Mouse (Mus musculus): ENCODE data around the gene Iqce.
A peak's percentile ranks its signal among the peaks of the same experiment; 100 is the strongest.

Gene Iqce

DNA sequence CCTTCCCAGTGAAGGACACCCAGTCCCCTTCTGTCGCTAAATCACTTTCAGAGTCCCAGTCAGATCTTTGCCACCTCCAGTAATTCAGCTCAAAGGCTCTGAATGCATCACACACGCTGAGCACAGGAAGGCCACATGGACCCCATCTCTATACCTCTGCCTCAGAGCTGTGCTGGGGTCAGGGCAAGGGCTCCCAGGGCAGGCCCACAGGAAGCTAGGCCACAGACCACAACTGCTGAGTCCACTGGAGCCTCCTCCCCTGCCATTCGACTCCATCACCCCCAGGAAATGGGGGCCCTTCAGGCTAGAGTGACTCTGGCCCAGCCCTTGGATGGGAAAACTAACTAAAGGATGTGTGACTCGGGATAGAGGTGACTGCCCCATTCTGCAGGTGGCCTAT is 78.4 kb downstream of the Iqce start:
- TF ChIP-seq POU5F1 (IDR thresholded peaks at IDR 0.05; ENCODE audit: borderline replicate concordance, low read length) (no peak), NANOG (IDR thresholded peaks at IDR 0.05; ENCODE audit: borderline replicate concordance, low read length) (no peak), CTCF (conservative IDR thresholded peaks at IDR 0.05; ENCODE audit: low read length) (no peak)
- Histone ChIP-seq H3K36me3 (ENCODE audit: insufficient read depth, low read length) (peaks cover 36% of the 10 kb centered on the region), H3K4me1 (replicated peaks; ENCODE audit: low read depth, low read length) (peaks cover 13% of the 10 kb centered on the region)

GRCm38 (mm10) chr5:140622978-140623670 is 79.1 kb downstream of the Iqce start:
- Histone ChIP-seq H3K4me1 (replicated peaks; ENCODE audit: low read depth, low read length) (peaks cover 13% of the 10 kb centered on the region), H3K9me3 (ENCODE audit: low read length) (no peaks in the 10 kb centered on the region), H3K27me3 (ENCODE audit: insufficient read depth, low read length) (no peaks in the 10 kb centered on the region), H3K36me3 (ENCODE audit: insufficient read depth, low read length) (peaks cover 32% of the 10 kb centered on the region), H3K4me3 (replicated peaks; ENCODE audit: low read length) (no peak overlapping the region)
- TF ChIP-seq NANOG (IDR thresholded peaks at IDR 0.05; ENCODE audit: borderline replicate concordance, low read length) (no peak), CTCF (conservative IDR thresholded peaks at IDR 0.05; ENCODE audit: low read length) (no peak), POU5F1 (IDR thresholded peaks at IDR 0.05; ENCODE audit: borderline replicate concordance, low read length) (no peak)

More for the DNA sequence above, 78.4 kb downstream of the Iqce start:
- H3K4me3 ChIP-seq (replicated peaks; ENCODE audit: low read length) = no peak overlapping the region
- H3K9me3 ChIP-seq (ENCODE audit: low read length) = no peaks in the 10 kb centered on the region
- H3K27me3 ChIP-seq (ENCODE audit: insufficient read depth, low read length) = no peaks in the 10 kb centered on the region

- peaks cover 16% of the 10 kb centered on the region for H3K36me3 ChIP-seq (ENCODE audit: insufficient read depth, low read length)
- no peak overlapping the region for H3K4me3 ChIP-seq (replicated peaks; ENCODE audit: low read length)
- no peak for TF ChIP-seq POU5F1 (IDR thresholded peaks at IDR 0.05; ENCODE audit: borderline replicate concordance, low read length)
- TF ChIP-seq NANOG (IDR thresholded peaks at IDR 0.05; ENCODE audit: borderline replicate concordance, low read length) = no peak
- no peak for TF ChIP-seq CTCF (conservative IDR thresholded peaks at IDR 0.05; ENCODE audit: low read length)
- H3K27me3 ChIP-seq (ENCODE audit: insufficient read depth, low read length) = no peaks in the 10 kb centered on the region
- H3K9me3 ChIP-seq (ENCODE audit: low read length) = no peaks in the 10 kb centered on the region
- H3K4me1 ChIP-seq (replicated peaks; ENCODE audit: low read depth, low read length) = peaks cover 27% of the 10 kb centered on the region
These were observed 80.7 kb downstream of the Iqce start for GRCm38 (mm10) chr5:140621517-140621916.

GRCm38 (mm10) chr5:140621092-140621491 is 81.1 kb downstream of the Iqce start:
- Histone ChIP-seq H3K36me3 (ENCODE audit: insufficient read depth, low read length) (peaks cover 12% of the 10 kb centered on the region), H3K9me3 (ENCODE audit: low read length) (no peaks in the 10 kb centered on the region), H3K27me3 (ENCODE audit: insufficient read depth, low read length) (no peaks in the 10 kb centered on the region), H3K4me1 (replicated peaks; ENCODE audit: low read depth, low read length) (peaks cover 31% of the 10 kb centered on the region), H3K4me3 (replicated peaks; ENCODE audit: low read length) (no peak overlapping the region)
- TF ChIP-seq NANOG (IDR thresholded peaks at IDR 0.05; ENCODE audit: borderline replicate concordance, low read length) (no peak), CTCF (conservative IDR thresholded peaks at IDR 0.05; ENCODE audit: low read length) (no peak), POU5F1 (IDR thresholded peaks at IDR 0.05; ENCODE audit: borderline replicate concordance, low read length) (no peak)

- Histone ChIP-seq H3K4me1 (replicated peaks; ENCODE audit: low read depth, low read length) (peaks cover 33% of the 10 kb centered on the region), H3K36me3 (ENCODE audit: insufficient read depth, low read length) (peaks cover 12% of the 10 kb centered on the region), H3K27me3 (ENCODE audit: insufficient read depth, low read length) (no peaks in the 10 kb centered on the region), H3K4me3 (replicated peaks; ENCODE audit: low read length) (no peak overlapping the region), H3K9me3 (ENCODE audit: low read length) (no peaks in the 10 kb centered on the region)
- TF ChIP-seq POU5F1 (IDR thresholded peaks at IDR 0.05; ENCODE audit: borderline replicate concordance, low read length) (no peak), NANOG (IDR thresholded peaks at IDR 0.05; ENCODE audit: borderline replicate concordance, low read length) (no peak)
These were observed 82.1 kb downstream of the Iqce start for GRCm38 (mm10) chr5:140619895-140620736.

DNA sequence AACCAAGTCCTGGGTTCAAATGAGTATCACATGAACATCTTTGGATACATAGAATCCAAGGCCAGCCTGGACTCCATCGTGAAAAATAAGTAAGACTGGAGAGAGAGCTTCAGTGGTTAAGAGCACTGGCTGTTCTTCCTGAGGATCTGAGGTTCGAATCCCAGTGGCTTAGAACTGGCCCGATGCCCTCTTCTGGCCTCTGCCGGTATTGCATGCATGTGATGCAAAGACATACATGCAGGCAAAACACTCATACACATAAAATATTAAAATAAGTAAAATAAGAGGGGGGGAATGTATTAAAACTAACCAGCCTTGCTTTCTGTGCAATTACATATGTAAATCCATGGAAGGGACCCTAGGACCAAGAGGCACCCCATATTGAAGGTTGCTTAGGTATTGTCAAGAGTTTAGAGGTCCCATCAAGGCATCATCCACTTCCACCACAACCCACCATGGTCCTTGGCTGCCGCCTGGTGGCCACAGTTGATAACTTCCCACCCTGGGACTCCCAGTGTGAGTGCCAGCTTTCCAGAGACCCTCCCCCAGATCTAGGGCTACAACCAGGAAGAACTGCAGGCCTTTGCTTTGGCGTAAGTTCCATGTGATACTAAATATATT is 82.9 kb downstream of the Iqce start:
- Histone ChIP-seq H3K36me3 (ENCODE audit: insufficient read depth, low read length) (peaks cover 10% of the 10 kb centered on the region), H3K4me1 (replicated peaks; ENCODE audit: low read depth, low read length) (peaks cover 42% of the 10 kb centered on the region), H3K27me3 (ENCODE audit: insufficient read depth, low read length) (no peaks in the 10 kb centered on the region), H3K9me3 (ENCODE audit: low read length) (no peaks in the 10 kb centered on the region), H3K4me3 (replicated peaks; ENCODE audit: low read length) (no peak overlapping the region)
- peak; percentile 88 for TF ChIP-seq CTCF (conservative IDR thresholded peaks at IDR 0.05; ENCODE audit: low read length)
- TF ChIP-seq NANOG (IDR thresholded peaks at IDR 0.05; ENCODE audit: borderline replicate concordance, low read length) = no peak
- TF ChIP-seq POU5F1 (IDR thresholded peaks at IDR 0.05; ENCODE audit: borderline replicate concordance, low read length) = no peak

- Histone ChIP-seq H3K36me3 (ENCODE audit: insufficient read depth, low read length) (peaks cover 19% of the 10 kb centered on the region), H3K4me1 (replicated peaks; ENCODE audit: low read depth, low read length) (peaks cover 50% of the 10 kb centered on the region), H3K9me3 (ENCODE audit: low read length) (no peaks in the 10 kb centered on the region), H3K27me3 (ENCODE audit: insufficient read depth, low read length) (peaks cover 10% of the 10 kb centered on the region), H3K4me3 (replicated peaks; ENCODE audit: low read length) (no peak overlapping the region)
- TF ChIP-seq POU5F1 (IDR thresholded peaks at IDR 0.05; ENCODE audit: borderline replicate concordance, low read length) = no peak
- TF ChIP-seq NANOG (IDR thresholded peaks at IDR 0.05; ENCODE audit: borderline replicate concordance, low read length) = no peak
- TF ChIP-seq CTCF (conservative IDR thresholded peaks at IDR 0.05; ENCODE audit: low read length) = no peak
These were observed 84.5 kb downstream of the Iqce start for GRCm38 (mm10) chr5:140617714-140618113.

DNA sequence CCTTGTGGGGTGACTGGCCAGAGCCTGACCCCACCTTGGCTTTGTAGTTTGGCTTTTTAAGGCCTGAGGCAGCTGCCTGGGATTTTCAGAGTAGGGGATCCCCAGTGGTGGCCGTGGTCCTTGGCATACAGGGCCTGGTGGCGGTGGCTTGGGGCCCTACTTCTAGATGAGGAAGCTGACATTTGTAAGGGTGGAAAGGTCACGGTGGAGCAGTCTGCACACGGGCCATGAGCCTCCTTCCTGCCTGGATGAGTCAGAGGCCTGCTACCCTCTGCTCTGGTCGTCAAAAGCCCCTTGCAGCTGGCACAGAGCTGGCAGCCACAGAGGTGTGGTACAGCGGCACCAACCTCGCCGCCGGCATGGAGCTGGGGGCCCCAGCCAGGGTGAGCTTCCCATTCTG is 85.5 kb downstream of the Iqce start:
- no peaks in the 10 kb centered on the region for H3K9me3 ChIP-seq (ENCODE audit: low read length)
- H3K36me3 ChIP-seq (ENCODE audit: insufficient read depth, low read length) = peaks cover 15% of the 10 kb centered on the region
- H3K4me1 ChIP-seq (replicated peaks; ENCODE audit: low read depth, low read length) = peaks cover 59% of the 10 kb centered on the region
- H3K4me3 ChIP-seq (replicated peaks; ENCODE audit: low read length) = peak overlapping the region; percentile 50
- peaks cover 19% of the 10 kb centered on the region for H3K27me3 ChIP-seq (ENCODE audit: insufficient read depth, low read length)
- no peak for TF ChIP-seq CTCF (conservative IDR thresholded peaks at IDR 0.05; ENCODE audit: low read length)
- no peak for TF ChIP-seq NANOG (IDR thresholded peaks at IDR 0.05; ENCODE audit: borderline replicate concordance, low read length)
- no peak for TF ChIP-seq POU5F1 (IDR thresholded peaks at IDR 0.05; ENCODE audit: borderline replicate concordance, low read length)

Measured in E14TG2a.4 (cell line).